Mouse (Mus musculus): ENCODE measurements around the gene Cd93. TPM values are rescaled to one million over a fixed set of nuclear protein-coding genes. Genes with fewer than 3 reads are reported as not detected.

Gene Cd93
- 7.3 and 8.0 TPM in 2 replicates for polyA plus RNA-seq (2016; fragmentation: Nextera tagmentation; extraction: Ambion mirVana)

- 0 out of 2 replicates have a peak within 1 kb of the TSS, but pooled peaks have one; percentile 1 for H3K4me3 ChIP-seq
- no peak within 1 kb of the TSS for H3K27ac ChIP-seq
- no peaks in the 10 kb centered on the region for H3K4me1 ChIP-seq
- H3K9ac ChIP-seq = no peak within 1 kb of the TSS
- 61% methylated on average over 13 of the region's 13 CpGs for WGBS
- H3K27me3 ChIP-seq (replicated peaks) = no peaks in the 10 kb centered on the region
- no peak within 1 kb of the TSS for H3K4me2 ChIP-seq (replicated peaks)
- H3K36me3 ChIP-seq = no peaks in the 10 kb centered on the region
- H3K9me3 ChIP-seq = no peaks in the 10 kb centered on the region
- ATAC-seq (ENCODE audit: low FRiP score, low read depth) = 0 out of 2 replicates have a peak, but pooled peaks have one; percentile 41
Measured at GRCm38 (mm10) chr2:148443249-148443958, at the start of gene Cd93. Cd93 (minus strand) TSS chr2:148443563.

GRCm38 (mm10) chr2:148492108-148492507 is 48.7 kb upstream of the Cd93 start:
- Histone ChIP-seq H3K36me3 (no peaks in the 10 kb centered on the region), H3K27me3 (replicated peaks) (no peaks in the 10 kb centered on the region), H3K27ac (no peak overlapping the region), H3K4me3 (no peak overlapping the region), H3K4me2 (replicated peaks) (no peak overlapping the region), H3K4me1 (no peaks in the 10 kb centered on the region), H3K9me3 (no peaks in the 10 kb centered on the region), H3K9ac (no peak overlapping the region)
- 86% methylated on average over 4 of the region's 4 CpGs for WGBS
- no peak for ATAC-seq (ENCODE audit: low FRiP score, low read depth)

- H3K9me3 ChIP-seq = no peaks in the 10 kb centered on the region
- no peak overlapping the region for H3K27ac ChIP-seq
- H3K4me1 ChIP-seq = no peaks in the 10 kb centered on the region
- no peaks in the 10 kb centered on the region for H3K27me3 ChIP-seq (replicated peaks)
- no peak overlapping the region for H3K9ac ChIP-seq
- H3K36me3 ChIP-seq = no peaks in the 10 kb centered on the region
- WGBS = 70% methylated on average over 6 of the region's 6 CpGs
- H3K4me3 ChIP-seq = no peak overlapping the region
- ATAC-seq (ENCODE audit: low FRiP score, low read depth) = no peak
- H3K4me2 ChIP-seq (replicated peaks) = no peak overlapping the region
Measured at GRCm38 (mm10) chr2:148490150-148490549, 46.8 kb upstream of the Cd93 start.

- no peak for ATAC-seq (ENCODE audit: low FRiP score, low read depth)
- H3K4me3 ChIP-seq = no peak overlapping the region
- no peaks in the 10 kb centered on the region for H3K9me3 ChIP-seq
- H3K27ac ChIP-seq = no peak overlapping the region
- H3K36me3 ChIP-seq = no peaks in the 10 kb centered on the region
- no peak overlapping the region for H3K4me2 ChIP-seq (replicated peaks)
- H3K9ac ChIP-seq = no peak overlapping the region
- no peaks in the 10 kb centered on the region for H3K27me3 ChIP-seq (replicated peaks)
- no peaks in the 10 kb centered on the region for H3K4me1 ChIP-seq
- 94% methylated on average over 2 of the region's 2 CpGs for WGBS
Measured at GRCm38 (mm10) chr2:148488885-148489284, 45.5 kb upstream of the Cd93 start.

- no peak overlapping the region for H3K9ac ChIP-seq
- ATAC-seq (ENCODE audit: low FRiP score, low read depth) = no peak
- WGBS = 92% methylated on average over 4 of the region's 4 CpGs
- H3K4me3 ChIP-seq = no peak overlapping the region
- no peak overlapping the region for H3K4me2 ChIP-seq (replicated peaks)
- no peaks in the 10 kb centered on the region for H3K9me3 ChIP-seq
- no peak overlapping the region for H3K27ac ChIP-seq
- no peaks in the 10 kb centered on the region for H3K4me1 ChIP-seq
- no peaks in the 10 kb centered on the region for H3K36me3 ChIP-seq
- no peaks in the 10 kb centered on the region for H3K27me3 ChIP-seq (replicated peaks)
Measured at GRCm38 (mm10) chr2:148485576-148485975, 42.2 kb upstream of the Cd93 start.

- H3K27ac ChIP-seq = no peak overlapping the region
- ATAC-seq (ENCODE audit: low FRiP score, low read depth) = no peak
- 86% methylated on average over 8 of the region's 8 CpGs for WGBS
- no peak overlapping the region for H3K4me3 ChIP-seq
- H3K9me3 ChIP-seq = no peaks in the 10 kb centered on the region
- H3K9ac ChIP-seq = no peak overlapping the region
- H3K4me2 ChIP-seq (replicated peaks) = no peak overlapping the region
- H3K4me1 ChIP-seq = 0 out of 2 replicates have a peak, but pooled peaks cover 6% of the 10 kb centered on the region
- no peaks in the 10 kb centered on the region for H3K36me3 ChIP-seq
- H3K27me3 ChIP-seq (replicated peaks) = no peaks in the 10 kb centered on the region
Measured at GRCm38 (mm10) chr2:148480376-148480775, 37.0 kb upstream of the Cd93 start.

- Histone ChIP-seq H3K27me3 (replicated peaks) (no peaks in the 10 kb centered on the region), H3K4me3 (no peak overlapping the region), H3K4me2 (replicated peaks) (no peak overlapping the region), H3K9ac (no peak overlapping the region), H3K36me3 (no peaks in the 10 kb centered on the region), H3K27ac (no peak overlapping the region), H3K4me1 (0 out of 2 replicates have a peak, but pooled peaks cover 6% of the 10 kb centered on the region), H3K9me3 (no peaks in the 10 kb centered on the region)
- ATAC-seq (ENCODE audit: low FRiP score, low read depth) = peak; percentile 89
- WGBS = 27% methylated on average over 3 of the region's 3 CpGs
Measured at GRCm38 (mm10) chr2:148478141-148478701, 34.9 kb upstream of the Cd93 start.

GRCm38 (mm10) chr2:148477346-148477745 is 34.0 kb upstream of the Cd93 start:
- H3K4me2 ChIP-seq (replicated peaks) = no peak overlapping the region
- H3K27ac ChIP-seq = no peak overlapping the region
- 0 out of 2 replicates have a peak, but pooled peaks cover 6% of the 10 kb centered on the region for H3K4me1 ChIP-seq
- no peak overlapping the region for H3K4me3 ChIP-seq
- H3K9me3 ChIP-seq = no peaks in the 10 kb centered on the region
- H3K36me3 ChIP-seq = no peaks in the 10 kb centered on the region
- WGBS = 86% methylated on average over 2 of the region's 2 CpGs
- no peak overlapping the region for H3K9ac ChIP-seq
- no peaks in the 10 kb centered on the region for H3K27me3 ChIP-seq (replicated peaks)
- ATAC-seq (ENCODE audit: low FRiP score, low read depth) = no peak

GRCm38 (mm10) chr2:148476576-148476975 is 33.2 kb upstream of the Cd93 start:
- Histone ChIP-seq H3K9me3 (no peaks in the 10 kb centered on the region), H3K4me2 (replicated peaks) (no peak overlapping the region), H3K27me3 (replicated peaks) (no peaks in the 10 kb centered on the region), H3K4me1 (0 out of 2 replicates have a peak, but pooled peaks cover 6% of the 10 kb centered on the region), H3K4me3 (no peak overlapping the region), H3K36me3 (no peaks in the 10 kb centered on the region), H3K27ac (no peak overlapping the region), H3K9ac (no peak overlapping the region)
- 83% methylated on average over 4 of the region's 4 CpGs for WGBS
- ATAC-seq (ENCODE audit: low FRiP score, low read depth) = no peak

- Histone ChIP-seq H3K27me3 (replicated peaks) (no peaks in the 10 kb centered on the region), H3K4me2 (replicated peaks) (no peak overlapping the region), H3K4me3 (no peak overlapping the region), H3K36me3 (no peaks in the 10 kb centered on the region), H3K4me1 (0 out of 2 replicates have a peak, but pooled peaks cover 6% of the 10 kb centered on the region), H3K9ac (no peak overlapping the region), H3K9me3 (no peaks in the 10 kb centered on the region), H3K27ac (no peak overlapping the region)
- ATAC-seq (ENCODE audit: low FRiP score, low read depth) = no peak
- 80% methylated on average over 5 of the region's 5 CpGs for WGBS
Measured at GRCm38 (mm10) chr2:148475879-148476495, 32.6 kb upstream of the Cd93 start.

- H3K4me1 ChIP-seq = no peaks in the 10 kb centered on the region
- no peaks in the 10 kb centered on the region for H3K36me3 ChIP-seq
- no peaks in the 10 kb centered on the region for H3K27me3 ChIP-seq (replicated peaks)
- no peak overlapping the region for H3K4me3 ChIP-seq
- no peak overlapping the region for H3K27ac ChIP-seq
- 62% methylated on average over 6 of the region's 7 CpGs for WGBS
- no peaks in the 10 kb centered on the region for H3K9me3 ChIP-seq
- H3K4me2 ChIP-seq (replicated peaks) = no peak overlapping the region
- H3K9ac ChIP-seq = no peak overlapping the region
- no peak for ATAC-seq (ENCODE audit: low FRiP score, low read depth)
Measured at GRCm38 (mm10) chr2:148469341-148470238, 26.2 kb upstream of the Cd93 start.
